Mouse (Mus musculus): ENCODE measurements around the gene Ciao2a. TPM values are rescaled to one million over a fixed set of nuclear protein-coding genes. Genes with fewer than 3 reads are reported as not detected.
A peak's percentile ranks its signal among the peaks of the same experiment; 100 is the strongest.

Ciao2a gene
- total RNA-seq, 2 experiments from 2014 or later = 169 to 182 TPM

- ATAC-seq (replicated peaks; ENCODE audit: low FRiP score, low TSS enrichment, poor library complexity, severe bottlenecking) = no peak
These were observed 29.1 kb downstream of the Ciao2a start for GRCm38 (mm10) chr9:66155534-66155933.

GRCm38 (mm10) chr9:66157958-66158830 is 31.8 kb downstream of the Ciao2a start, which contains the start of gene Dapk2:
Gene Dapk2, plus strand, starts transcription at chr9:66158223.
- ATAC-seq (replicated peaks; ENCODE audit: low FRiP score, low TSS enrichment, poor library complexity, severe bottlenecking) = peak; percentile 45

- ATAC-seq (replicated peaks; ENCODE audit: low FRiP score, low TSS enrichment, poor library complexity, severe bottlenecking) = peak; percentile 49
These were observed 32.5 kb downstream of the Ciao2a start for GRCm38 (mm10) chr9:66158885-66159430.

GRCm38 (mm10) chr9:66160155-66160554 is 33.7 kb downstream of the Ciao2a start:
- ATAC-seq (replicated peaks; ENCODE audit: low FRiP score, low TSS enrichment, poor library complexity, severe bottlenecking) = no peak

GRCm38 (mm10) chr9:66162995-66163394 is 36.6 kb downstream of the Ciao2a start:
- ATAC-seq (replicated peaks; ENCODE audit: low FRiP score, low TSS enrichment, poor library complexity, severe bottlenecking) = no peak

- no peak for ATAC-seq (replicated peaks; ENCODE audit: low FRiP score, low TSS enrichment, poor library complexity, severe bottlenecking)
These were observed 40.8 kb downstream of the Ciao2a start for GRCm38 (mm10) chr9:66167222-66167621.

- peak; percentile 69 for ATAC-seq (replicated peaks; ENCODE audit: low FRiP score, low TSS enrichment, poor library complexity, severe bottlenecking)
These were observed 41.8 kb downstream of the Ciao2a start for GRCm38 (mm10) chr9:66168233-66168632.

GRCm38 (mm10) chr9:66170506-66170905 is 44.1 kb downstream of the Ciao2a start:
- ATAC-seq (replicated peaks; ENCODE audit: low FRiP score, low TSS enrichment, poor library complexity, severe bottlenecking) = no peak

- no peak for ATAC-seq (replicated peaks; ENCODE audit: low FRiP score, low TSS enrichment, poor library complexity, severe bottlenecking)
These were observed 45.0 kb downstream of the Ciao2a start for GRCm38 (mm10) chr9:66171275-66171921.

- ATAC-seq (replicated peaks; ENCODE audit: low FRiP score, low TSS enrichment, poor library complexity, severe bottlenecking) = no peak
These were observed 47.0 kb downstream of the Ciao2a start for GRCm38 (mm10) chr9:66173316-66173855.

GRCm38 (mm10) chr9:66174985-66175384 is 48.6 kb downstream of the Ciao2a start:
- ATAC-seq (replicated peaks; ENCODE audit: low FRiP score, low TSS enrichment, poor library complexity, severe bottlenecking) = no peak

GRCm38 (mm10) chr9:66177975-66178374 is 51.6 kb downstream of the Ciao2a start:
- ATAC-seq (replicated peaks; ENCODE audit: low FRiP score, low TSS enrichment, poor library complexity, severe bottlenecking) = no peak

GRCm38 (mm10) chr9:66179795-66180194 is 53.4 kb downstream of the Ciao2a start:
- ATAC-seq (replicated peaks; ENCODE audit: low FRiP score, low TSS enrichment, poor library complexity, severe bottlenecking) = peak; percentile 77

GRCm38 (mm10) chr9:66181126-66181825 is 54.9 kb downstream of the Ciao2a start:
- peak; percentile 22; the same call in 1 of the 2 replicates for ATAC-seq (replicated peaks; ENCODE audit: low FRiP score, low TSS enrichment, poor library complexity, severe bottlenecking)

GRCm38 (mm10) chr9:66181826-66182678 is 55.6 kb downstream of the Ciao2a start:
- ATAC-seq (replicated peaks; ENCODE audit: low FRiP score, low TSS enrichment, poor library complexity, severe bottlenecking) = peak; percentile 81

GRCm38 (mm10) chr9:66182679-66182993 is 56.2 kb downstream of the Ciao2a start:
- ATAC-seq (replicated peaks; ENCODE audit: low FRiP score, low TSS enrichment, poor library complexity, severe bottlenecking) = no peak

- ATAC-seq (replicated peaks; ENCODE audit: low FRiP score, low TSS enrichment, poor library complexity, severe bottlenecking) = no peak
These were observed 56.6 kb downstream of the Ciao2a start for GRCm38 (mm10) chr9:66183023-66183422.

GRCm38 (mm10) chr9:66184572-66184971 is 58.2 kb downstream of the Ciao2a start:
- no peak for ATAC-seq (replicated peaks; ENCODE audit: low FRiP score, low TSS enrichment, poor library complexity, severe bottlenecking)

GRCm38 (mm10) chr9:66186426-66186825 is 60.0 kb downstream of the Ciao2a start:
- ATAC-seq (replicated peaks; ENCODE audit: low FRiP score, low TSS enrichment, poor library complexity, severe bottlenecking) = no peak

All from megakaryocyte-erythroid progenitor cell, adult 5-6 weeks (primary cell).